Mouse (Mus musculus): ENCODE measurements at regions not wholly inside any gene's neighbourhood (a gene's known extent, or its start where the extent isn't known, plus 50 kb on each side); places are given as distances from the start of the nearest gene placed in this dataset.
A peak's percentile ranks its signal among the peaks of the same experiment; 100 is the strongest.
"Not testable (repeated sequence)": the region's sequence is repeated elsewhere in the genome, so short reads cannot be mapped to it uniquely, and the experiment has no call there.

DNA sequence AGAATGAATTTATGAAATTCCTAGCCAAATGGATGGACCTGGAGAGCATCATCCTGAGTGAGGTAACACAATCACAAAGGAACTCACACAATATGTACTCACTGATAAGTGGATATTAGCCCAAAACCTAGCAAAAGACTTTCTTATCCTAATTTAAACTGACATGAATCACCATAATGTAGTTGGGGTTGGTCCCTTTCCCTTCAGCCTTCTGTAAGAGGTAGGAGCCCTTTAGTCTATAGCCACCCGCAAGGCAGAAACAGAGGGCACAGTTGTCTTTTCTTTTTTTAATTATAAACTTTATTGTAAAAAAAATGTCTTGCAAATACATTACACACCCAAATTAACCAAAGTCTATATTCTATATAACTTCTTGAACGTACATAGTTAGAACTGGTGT lies 81.3 kb downstream of the Ogfrl1 start:
- not testable (repeated sequence) for ATAC-seq

DNA sequence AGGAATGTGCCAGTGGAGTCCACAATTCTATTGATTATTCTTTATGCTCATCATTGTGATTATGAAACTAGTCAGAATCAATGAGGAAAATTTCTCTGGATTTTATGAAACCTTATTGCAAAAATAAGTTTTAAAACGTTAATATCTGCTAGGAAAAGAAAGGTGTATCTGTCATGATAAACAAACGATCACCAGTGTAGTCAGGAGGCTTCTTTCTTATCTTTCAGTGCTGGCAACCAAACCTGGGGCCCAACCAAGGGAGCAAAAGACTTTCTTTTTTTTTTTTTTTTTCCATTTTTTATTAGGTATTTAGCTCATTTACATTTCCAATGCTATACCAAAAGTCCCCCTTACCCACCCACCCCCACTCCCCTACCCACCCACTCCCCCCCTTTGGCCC lies 82.7 kb downstream of the Ogfrl1 start:
- ATAC-seq, result not testable (repeated sequence)

DNA sequence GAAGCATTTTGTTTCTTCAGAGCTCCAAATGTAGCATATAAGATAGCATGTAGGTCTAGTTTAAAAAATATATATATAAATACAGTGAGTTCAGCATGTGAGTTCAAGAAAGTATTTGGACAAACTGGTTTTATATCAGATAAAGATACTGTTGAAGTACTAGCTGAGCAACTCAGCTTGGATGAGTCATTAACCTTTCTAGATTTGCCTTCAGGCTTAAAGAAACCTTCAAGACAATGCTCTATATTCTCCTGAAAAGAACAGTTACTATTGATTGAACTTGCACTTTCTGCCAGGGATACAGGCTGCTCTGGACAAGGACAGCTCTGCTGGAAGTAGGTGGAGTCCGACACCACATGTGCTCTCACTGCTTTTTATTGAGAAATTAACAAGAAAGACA lies 104.9 kb downstream of the Ogfrl1 start:
- ATAC-seq, result no peak

DNA sequence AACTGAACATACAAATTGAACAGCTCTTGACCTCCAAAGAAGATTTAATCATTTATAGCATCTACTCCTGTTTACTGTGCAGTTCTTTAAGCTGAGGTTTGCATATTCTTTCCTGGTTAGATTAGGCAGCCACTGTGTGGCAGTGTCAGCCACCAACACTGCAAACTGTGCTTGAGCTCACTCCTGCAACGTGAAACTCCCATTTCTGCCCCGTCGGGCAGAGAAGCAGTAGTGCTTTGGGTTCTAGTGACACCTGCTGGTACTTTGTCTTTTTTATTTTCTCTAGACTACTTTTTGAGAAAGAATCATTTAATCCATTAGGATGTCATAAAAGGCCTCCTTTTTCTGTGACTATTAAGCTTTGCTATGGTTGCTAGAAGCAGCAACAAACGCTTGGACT lies 110.8 kb downstream of the Ogfrl1 start:
- ATAC-seq, result no peak

DNA sequence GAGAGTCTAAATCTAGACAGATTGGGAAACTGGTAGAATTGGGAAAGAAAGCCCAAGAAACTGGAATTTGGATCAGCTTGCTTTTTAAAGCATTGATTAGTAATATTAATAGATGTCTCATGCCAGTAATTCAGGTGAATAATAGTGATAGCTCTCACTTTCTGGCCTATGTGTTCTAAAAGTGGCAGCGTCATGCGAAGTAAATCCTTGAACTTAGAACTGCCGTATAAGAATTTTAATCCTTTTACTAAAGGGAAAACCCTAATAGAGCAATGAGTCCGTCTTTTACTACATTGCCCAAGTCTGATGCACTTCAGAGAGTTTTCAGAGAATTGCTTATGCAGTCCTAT lies 114.7 kb downstream of the Ogfrl1 start:
- no peak for ATAC-seq

DNA sequence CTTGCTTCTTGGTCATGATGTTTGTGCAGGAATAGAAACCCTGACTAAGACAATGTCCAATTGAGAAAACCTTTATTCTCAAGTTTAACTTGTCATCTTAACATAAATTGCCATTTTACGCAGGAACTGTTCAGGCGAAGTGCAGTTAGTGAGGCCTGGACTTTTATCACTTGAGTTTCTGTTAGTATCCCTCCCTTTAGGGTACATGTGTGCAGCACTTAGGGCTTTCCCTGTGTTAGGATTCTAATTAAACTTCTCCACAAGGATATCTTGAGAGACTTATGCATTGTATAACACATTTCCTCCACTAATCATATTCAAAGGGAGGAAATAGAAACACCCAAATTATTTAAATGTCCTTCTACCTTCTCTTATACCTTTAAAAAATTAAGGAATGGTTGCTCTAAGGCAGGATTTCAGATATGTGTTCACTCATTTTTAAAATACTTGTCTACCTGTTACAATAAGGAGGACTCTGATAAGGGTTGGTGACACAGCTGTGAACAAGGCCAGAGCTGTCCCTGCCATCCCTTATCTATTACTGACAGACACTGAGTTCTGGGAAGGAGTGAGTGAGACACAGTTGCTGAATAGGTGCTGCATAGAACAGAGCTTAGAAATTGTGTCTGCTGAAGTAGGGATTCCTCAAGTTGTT lies 115.2 kb downstream of the Ogfrl1 start:
- no peak for ATAC-seq

DNA sequence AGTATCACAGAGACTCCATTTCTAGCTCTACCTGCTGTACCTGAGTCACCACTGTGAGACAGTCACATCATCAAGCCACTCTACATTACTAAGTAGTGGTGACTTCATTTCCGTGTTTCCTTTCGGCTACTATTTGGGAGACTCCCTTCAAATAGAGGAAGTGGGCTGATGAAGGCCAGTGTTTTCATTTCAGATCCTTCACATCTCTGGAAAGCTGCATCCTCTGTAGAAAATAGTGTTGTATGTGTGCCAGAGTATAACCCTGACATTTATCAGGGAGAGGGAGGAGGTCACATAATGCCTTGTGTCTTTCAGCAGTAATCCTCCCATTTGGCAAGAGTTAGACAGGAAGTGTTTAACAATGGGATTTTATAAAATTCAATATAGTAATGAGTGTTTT lies 117.7 kb downstream of the Ogfrl1 start:
- no peak for ATAC-seq

DNA sequence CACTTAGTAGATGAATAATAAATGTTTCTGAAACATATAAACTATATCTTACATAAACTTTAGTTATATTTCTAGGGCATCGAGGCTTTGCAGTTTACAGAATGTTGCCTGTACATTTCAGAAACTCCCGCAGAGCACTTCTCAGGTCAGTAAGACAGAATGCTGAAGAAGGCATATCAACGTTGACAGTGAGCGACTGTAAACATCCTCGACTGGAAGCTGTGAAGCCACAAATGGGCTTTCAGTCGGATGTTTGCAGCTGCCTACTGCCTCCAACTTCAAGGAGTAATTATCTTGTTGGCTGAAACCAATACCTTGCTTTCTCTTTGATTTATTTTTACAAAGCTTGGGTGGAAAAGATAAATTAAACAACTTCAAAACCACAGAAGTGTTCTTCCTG lies 125.5 kb downstream of the Ogfrl1 start:
- ATAC-seq, result no peak

DNA sequence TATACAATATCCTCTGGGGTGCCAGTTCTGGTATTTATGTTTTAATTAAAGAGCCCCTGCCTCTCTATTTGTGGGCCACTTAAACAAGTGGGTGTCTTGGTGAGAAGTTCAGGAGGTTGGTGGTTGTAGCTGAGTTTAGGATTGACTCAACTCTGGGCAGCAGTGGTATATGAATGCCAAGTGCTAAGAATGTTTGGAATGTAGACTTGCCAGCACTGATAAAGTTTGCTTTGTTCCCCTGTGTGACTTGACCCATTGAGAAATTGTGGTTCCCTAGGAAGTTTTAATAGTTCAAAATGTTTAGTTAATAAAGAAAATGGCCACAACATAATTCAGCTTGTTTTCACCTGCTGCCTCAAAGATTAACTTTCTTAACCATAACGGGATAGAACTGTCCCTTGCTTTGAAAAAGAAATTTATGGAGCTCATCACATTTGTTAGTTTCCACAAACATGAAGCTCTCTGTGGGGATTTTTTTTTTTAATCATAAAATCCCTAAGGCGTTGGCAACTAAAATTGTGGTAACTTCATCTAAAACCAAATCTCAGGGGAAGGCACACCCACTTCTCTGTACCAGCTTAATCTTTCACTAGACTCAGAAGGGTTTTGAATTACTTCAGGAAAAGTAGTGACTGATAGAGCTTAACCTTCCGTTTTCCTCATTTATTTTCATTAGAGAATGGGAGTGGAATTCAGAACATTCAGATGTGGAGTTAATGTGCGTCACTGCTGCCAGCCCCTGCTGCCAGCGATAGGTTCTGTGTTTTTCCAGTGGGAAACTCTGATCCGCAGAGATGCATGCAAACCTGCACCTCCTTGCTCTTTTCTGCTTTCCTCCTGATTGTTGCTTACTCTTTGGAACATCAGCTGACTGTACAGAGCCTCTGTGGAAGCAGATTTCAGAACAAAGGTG lies 126.4 kb downstream of the Ogfrl1 start:
- ATAC-seq, result no peak

DNA sequence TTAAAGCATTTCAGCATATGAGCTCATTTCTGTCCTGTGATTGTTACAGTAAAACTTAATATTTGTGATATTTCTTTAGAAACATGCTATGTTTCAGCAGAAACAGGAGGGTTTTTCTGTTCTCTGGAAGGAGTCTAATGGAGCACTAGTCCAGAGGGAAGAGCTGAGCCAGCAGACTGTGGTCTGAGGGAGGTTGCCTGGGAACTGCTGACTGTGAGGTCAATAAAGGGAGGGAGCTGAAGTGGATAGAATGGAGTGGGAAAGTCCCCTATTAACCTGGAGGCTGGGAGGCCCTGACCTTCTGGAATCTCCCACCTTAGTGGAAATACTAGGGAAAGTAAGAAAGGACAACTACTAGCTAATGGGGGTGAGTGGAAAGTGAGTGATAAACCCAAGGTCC lies 129.5 kb downstream of the Ogfrl1 start:
- ATAC-seq, result no peak

DNA sequence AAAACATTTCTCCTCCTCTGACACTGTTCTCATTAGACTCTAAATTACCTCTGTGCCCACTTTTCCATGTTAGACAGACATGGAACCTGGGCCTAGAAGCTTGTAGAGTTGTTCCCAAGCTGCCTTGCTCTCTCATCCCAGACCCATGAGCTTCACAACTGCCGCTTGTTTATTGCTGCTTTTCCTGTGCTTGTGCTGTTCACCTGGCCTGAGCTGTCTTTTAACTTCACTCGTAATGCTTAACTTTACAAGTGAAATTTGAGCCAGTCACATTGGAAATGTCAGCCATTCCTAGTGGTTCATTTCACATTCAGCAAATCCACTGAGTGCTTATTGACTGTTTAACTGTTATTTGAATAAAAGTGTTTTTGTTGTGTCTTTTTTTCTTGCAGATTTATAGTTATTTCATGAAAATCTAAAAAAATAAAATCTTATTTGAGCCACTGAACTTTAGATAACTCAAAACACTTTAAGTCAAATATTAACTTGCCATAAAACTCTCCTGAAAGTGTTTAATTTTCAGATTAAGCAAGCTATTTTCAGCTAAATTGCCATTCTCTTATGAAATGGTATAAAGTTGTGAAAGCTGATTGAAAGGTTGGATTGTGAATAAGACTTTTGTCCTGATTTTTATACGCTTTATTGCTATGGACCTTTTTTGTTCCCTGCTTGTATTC lies 131.9 kb downstream of the Ogfrl1 start:
- no peak for ATAC-seq

DNA sequence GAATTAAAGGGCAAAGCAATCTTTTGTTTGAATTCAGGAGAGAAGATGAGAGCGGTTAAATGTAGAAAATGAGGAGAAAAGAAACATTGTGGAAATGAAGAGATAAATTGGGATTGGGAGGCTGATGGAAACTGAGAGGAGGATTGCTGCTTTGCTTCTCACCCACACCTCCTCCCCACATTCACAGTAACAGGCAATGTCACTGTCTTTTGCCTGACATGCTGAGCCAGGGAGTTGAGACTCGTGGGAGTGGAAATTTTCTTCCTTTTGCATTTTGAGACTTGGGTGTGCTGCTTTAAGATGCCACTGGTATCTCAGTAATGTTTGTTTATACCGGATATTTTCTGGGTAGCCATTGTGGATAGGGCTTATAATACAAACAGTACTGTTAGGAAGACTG lies 133.3 kb downstream of the Ogfrl1 start:
- no peak for ATAC-seq

DNA sequence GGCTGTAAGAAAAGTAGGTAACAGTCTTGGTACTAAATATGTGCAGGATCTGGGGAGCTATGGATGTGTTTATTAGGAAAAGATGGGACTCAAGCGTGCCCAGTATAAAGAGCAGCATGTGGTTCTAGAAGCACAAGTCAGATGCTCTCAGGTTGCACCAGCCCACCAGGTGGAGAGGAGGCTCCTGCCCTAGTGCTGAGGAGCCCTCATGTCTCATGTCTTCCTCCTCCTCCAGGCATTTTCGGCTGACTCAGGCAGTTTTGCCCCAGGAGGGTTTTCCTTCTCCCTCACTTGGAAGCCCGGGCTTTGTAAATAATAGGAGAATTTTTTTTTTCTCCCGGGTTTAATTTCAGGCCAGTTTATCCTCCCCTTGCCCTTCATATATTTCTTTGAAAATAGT lies 133.8 kb downstream of the Ogfrl1 start:
- ATAC-seq, result no peak

DNA sequence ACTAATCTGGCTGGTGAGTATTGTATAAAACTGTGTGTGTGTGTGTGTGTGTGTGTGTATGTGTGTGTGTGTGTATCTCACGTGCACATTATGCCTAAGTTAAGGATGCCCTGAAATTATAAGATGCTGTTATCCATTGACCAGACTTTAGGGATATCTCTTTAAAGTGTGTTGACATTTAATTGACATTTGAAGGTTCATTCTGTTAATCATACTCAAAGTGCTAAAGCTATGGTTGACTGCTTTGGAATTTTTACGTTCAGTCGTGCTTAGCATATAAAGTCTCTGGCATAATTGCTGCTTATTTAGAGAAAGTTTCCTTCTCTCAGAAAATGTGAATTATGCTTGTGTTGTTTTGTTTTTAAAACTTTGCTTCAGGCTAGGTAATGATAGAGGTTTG lies 135.9 kb downstream of the Ogfrl1 start:
- no peak for ATAC-seq

DNA sequence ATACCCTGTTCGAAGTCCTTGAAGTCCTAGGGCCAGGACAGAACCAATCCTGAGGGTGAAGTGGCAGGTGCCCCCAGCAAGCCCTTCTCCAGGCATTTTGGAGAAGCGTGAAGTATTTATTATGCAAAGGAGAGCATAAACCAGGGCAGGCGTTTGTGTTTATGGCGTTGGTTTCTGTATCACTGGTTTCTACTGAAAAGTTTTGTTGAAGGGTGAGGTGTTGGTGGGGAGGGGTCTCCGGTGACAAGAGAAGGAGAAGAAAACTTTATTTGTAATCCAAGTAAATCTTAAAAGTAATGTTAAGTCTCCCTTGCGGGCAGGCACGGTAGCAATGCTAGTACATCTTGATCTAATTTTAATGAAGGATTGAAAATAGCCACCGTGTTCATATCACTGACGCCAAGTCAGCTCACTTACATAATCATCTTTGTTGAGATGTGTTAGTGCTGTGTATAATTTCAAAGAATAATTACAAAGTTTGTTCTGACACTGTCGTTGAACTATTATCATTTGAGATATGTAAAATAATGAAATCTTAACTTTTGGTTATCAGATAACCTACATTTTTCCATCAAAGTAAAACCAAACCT lies 140.2 kb downstream of the Ogfrl1 start:
- no peak for ATAC-seq

DNA sequence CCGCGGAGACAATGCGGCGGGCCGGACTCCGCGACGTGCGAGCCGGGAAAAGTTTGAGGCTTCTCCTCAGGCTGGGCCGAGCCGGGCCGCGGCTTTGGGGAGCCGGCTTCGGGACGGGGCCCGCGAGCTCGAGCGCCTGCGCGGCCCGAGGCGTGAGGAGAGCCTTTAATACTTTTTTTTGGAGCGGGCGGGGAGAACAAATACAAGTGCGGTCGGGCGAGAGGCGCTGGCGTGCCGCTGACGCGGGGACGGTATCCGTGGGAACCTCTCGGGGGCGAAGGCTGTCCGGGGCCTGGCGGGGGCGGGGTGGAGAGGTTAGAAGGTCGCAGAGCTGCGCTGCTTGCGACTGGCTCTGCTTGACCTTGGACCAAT lies 141.0 kb downstream of the Ogfrl1 start:
- ATAC-seq, result peak; percentile 25

DNA sequence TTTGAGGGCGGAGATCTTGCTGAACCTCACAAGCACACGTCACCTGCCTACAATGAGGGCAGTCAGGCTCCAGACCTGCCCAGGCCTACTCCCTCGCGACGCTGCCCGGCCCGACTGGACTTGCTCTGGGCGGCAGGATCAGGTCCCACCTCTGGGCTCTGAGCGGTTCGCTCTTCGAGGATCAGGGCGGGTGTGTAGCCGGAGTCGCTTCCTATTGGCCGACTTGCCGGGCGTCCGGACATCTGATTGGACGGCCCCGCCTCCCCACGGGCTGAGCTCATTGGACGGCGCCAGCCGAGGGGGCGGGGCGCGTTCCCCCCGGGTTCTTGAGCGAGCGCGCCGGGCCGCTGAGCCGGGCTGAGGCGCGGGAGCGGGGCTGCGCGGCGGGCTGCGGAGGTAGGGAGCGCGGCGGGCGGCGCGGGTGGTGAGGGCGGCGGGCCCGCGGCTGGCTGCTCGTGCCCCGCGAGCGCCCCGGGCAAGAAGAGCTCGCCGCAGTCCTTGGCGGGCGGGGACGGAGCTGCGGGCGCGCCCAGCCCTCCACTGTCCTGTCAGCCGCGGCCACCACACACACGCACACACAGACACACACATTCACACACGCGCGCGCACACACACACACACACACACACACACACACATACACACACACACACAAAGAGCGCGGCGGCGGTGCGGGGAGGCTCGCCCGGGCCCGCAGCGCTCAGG lies 141.5 kb downstream of the Ogfrl1 start:
- peak; percentile 87 for ATAC-seq

DNA sequence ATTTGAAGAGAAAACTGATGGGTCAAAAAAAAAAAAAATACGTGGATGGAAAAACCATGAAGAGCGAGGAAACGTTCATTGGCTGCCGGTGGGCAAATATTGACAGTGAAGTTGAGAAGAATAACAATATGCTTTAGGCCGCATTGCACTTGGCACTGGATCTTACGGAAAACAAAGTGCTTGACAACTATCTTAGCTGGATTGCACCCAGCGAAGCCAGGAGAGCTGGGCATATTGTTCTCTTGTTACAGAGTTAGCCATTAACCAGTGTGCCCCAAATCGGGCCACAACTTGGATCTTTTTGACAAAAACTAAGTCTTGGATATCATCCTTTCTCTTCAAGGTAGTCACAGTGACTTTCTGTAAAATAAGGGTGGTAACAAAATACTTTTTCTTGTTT lies 143.3 kb downstream of the Ogfrl1 start:
- ATAC-seq, result no peak

DNA sequence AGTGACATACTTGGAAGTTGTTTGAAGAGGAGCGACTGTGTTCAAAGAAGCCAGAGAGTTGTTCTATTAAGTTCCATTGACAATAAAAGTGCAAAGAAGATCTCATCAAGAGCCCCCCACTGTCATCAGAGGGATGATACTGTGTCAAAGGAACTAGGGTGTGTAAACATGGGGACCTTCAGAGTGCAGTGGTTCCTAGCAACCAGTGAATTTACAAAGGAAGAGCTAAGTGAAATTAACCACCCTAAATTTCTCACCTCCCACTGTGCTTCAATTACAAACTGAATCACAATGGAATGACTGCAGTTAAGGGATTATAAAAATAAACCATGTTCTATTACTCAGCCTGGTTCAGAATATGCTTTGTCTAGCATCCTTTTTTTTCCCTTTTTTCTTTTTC lies 129.5 kb upstream of the 4933415F23Rik start:
- no peak for ATAC-seq

DNA sequence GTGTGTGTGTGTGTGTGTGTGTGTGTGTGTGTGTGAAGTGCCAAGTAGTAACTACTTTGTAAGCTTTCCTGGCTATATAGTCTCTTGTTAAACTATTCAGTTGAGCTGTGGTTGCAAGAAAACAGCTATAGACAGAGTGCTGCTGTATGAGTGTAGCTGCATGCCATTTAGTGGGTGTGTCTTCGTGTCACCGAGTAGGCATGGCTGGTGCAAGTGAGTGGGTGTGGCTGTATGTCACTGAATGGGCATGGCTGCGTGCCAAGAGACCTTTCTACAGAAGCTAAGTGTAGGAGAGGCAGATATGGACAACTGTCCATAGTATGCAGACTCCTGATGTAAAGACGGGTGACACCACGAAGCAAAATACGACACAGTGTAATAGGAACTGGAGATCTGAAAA lies 126.4 kb upstream of the 4933415F23Rik start:
- ATAC-seq, result no peak

DNA sequence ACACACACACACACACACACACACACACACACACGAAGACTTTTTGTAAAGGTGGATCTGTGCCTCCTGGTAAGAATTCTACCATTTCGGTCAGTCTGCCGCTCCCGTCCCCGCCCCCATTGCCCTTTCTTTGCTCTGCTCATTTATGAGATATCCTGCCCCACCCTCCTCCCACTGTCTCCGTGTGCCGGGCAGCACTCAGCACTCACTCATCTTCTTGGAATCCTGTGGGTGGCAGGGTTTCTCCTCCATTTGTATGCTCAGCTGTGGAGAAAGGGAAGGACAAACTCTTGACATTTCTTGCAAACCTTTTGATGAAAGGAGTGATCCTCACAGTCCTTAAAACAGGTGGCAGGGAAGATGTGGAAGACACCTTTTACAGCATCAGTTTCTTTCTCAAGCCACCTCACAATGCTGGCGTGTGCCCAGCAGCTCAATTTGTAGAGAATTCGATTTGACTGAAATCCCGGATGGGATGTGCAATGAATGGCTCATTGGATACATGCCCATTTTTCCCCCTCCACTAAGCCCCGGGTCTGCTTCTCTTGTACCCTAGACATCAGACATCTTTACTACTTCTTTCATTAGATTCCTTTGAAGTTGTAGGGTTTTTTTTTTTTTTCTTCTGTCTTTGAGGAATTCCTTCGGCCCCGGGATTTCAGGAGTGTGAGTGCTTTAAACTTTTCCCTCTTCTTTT lies 112.6 kb upstream of the 4933415F23Rik start:
- ATAC-seq, result no peak

DNA sequence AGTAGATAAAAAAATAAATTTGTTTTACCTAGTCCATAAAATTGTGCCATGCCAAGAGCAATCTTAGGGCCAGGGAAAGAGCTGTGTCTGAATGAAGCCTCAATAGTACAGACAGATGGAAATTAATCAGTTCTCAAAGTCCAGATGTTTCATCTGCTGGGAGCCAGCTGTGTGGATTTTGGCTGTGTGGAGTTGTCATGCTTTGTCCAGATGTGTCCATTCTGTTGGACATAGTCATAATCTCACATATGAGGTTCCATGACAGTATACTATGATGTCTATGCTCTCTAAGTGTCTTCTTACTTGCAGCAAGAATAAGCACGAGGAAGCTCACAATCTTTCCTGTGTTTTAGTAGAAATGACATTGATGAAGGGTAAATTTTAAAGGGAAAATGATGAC lies 105.8 kb upstream of the 4933415F23Rik start:
- no peak for ATAC-seq
